8 mouse cellular contexts compared by ENCODE assay signal in the genomic region with DNA sequence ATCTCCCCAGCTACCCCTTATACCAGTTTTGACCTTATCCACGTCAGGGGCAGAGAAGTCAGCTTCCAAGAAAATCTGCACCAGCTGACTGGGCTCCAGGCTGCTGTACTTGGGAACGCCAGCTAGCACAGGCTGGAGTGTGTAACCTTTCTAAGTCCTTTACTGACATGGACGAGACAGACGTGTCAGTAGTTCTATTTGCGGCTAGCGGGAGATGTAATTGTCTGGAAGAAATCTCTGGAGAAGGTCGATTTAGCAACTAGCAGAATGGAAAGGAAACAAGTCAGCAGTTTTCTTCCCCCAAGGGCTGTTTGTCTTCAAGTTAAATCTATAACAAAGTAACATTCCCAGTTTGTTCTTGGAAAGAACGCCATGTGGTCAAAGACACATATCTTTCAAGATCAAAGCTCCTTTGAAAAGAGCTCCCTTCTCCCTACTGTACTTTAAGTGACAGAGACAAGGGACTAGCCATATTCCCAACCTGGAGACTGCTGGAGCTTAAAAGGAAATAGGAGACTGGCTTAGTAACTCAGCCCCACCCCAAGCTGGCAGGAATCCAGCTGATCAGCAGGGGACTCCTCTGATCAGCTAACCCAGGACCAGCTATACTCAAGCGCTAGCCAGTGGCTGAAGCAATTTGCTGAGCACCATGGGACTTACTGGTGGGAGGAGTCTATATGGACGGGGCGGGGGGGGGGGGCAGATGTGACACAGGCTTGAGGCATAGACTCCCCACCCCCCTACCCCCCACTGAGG. TPM values are rescaled to one million over a fixed set of nuclear protein-coding genes. Genes with fewer than 3 reads are reported as not detected.
DNase-seq lines count a peak whose midpoint lies in the region; ATAC-seq and TF ChIP-seq lines count a peak whose summit lies in the region.

No protein-coding gene starts in this region.

- H3K9ac ChIP-seq in lung, embryonic 14.5 days: no peak overlapping the region
- H3K9ac ChIP-seq in hindbrain, embryonic 15.5 days: no peak overlapping the region

- no peaks in the 10 kb centered on the region for H3K27me3 ChIP-seq in lung, embryonic 14.5 days (ENCODE audit: insufficient read depth, low read length)
- no peaks in the 10 kb centered on the region for H3K27me3 ChIP-seq in hindbrain, embryonic 15.5 days

- no peak for TF ChIP-seq POLR2A in embryonic fibroblast, embryonic 13.5 days (IDR thresholded peaks at IDR 0.05; ENCODE audit: low read depth, low read length)

- H3K36me3 ChIP-seq in lung, embryonic 14.5 days (ENCODE audit: insufficient read depth): no peaks in the 10 kb centered on the region
- H3K36me3 ChIP-seq in hindbrain, embryonic 15.5 days: no peaks in the 10 kb centered on the region

- 0 out of 2 replicates have a peak overlapping the region, but pooled peaks have one; percentile 7 for H3K4me2 ChIP-seq in lung, embryonic 14.5 days
- H3K4me2 ChIP-seq in hindbrain, embryonic 15.5 days: no peak overlapping the region

- H3K4me1 ChIP-seq in lung, embryonic 14.5 days (ENCODE audit: insufficient read depth): peaks cover 16% of the 10 kb centered on the region
- peaks cover 13% of the 10 kb centered on the region; the same call in 1 of the 2 replicates for H3K4me1 ChIP-seq in embryonic fibroblast, embryonic 13.5 days (ENCODE audit: control insufficient read depth, insufficient read depth, low read length)
- H3K4me1 ChIP-seq in hindbrain, embryonic 15.5 days (replicated peaks): peaks cover 19% of the 10 kb centered on the region

- H3K27ac ChIP-seq in lung, embryonic 14.5 days (ENCODE audit: low read depth): peak overlapping the region; percentile 14; the same call in 1 of the 2 replicates
- H3K27ac ChIP-seq in embryonic fibroblast, embryonic 13.5 days (ENCODE audit: insufficient read depth, low read length): peak overlapping the region; percentile 23; the same call in 1 of the 2 replicates
- H3K27ac ChIP-seq in hindbrain, embryonic 15.5 days (replicated peaks): peak overlapping the region; percentile 18; the same call in 1 of the 2 replicates

- WGBS in lung, embryonic 14.5 days: 19% methylated on average over 11 of the region's 11 CpGs
- WGBS in hindbrain, embryonic 15.5 days: 15% methylated on average over 10 of the region's 11 CpGs

- H3K4me3 ChIP-seq in lung, embryonic 14.5 days (ENCODE audit: low read depth, low read length): no peak overlapping the region
- H3K4me3 ChIP-seq in embryonic fibroblast, embryonic 13.5 days (ENCODE audit: insufficient read depth, low read length): no peak overlapping the region
- no peak overlapping the region for H3K4me3 ChIP-seq in hindbrain, embryonic 15.5 days

- DNase-seq in lung, embryonic 14.5 days: peak; percentile 86
- no peak for DNase-seq in lung, postnatal 25 days (ENCODE audit: low spot score)
- DNase-seq in lung, postnatal 14 days: peak; percentile 46
- no peak for DNase-seq in layer of hippocampus, postnatal 25 days (ENCODE audit: extremely low spot score in 1 of 2, low spot score in 1 of 2)
- DNase-seq in frontal cortex, postnatal 36 days (ENCODE audit: low spot score in 2 of 2): no peak
- no peak for DNase-seq in natural killer cell, adult 2 months (ENCODE audit: low spot score in 2 of 2)

- ATAC-seq in lung, embryonic 14.5 days (ENCODE audit: insufficient read depth): peak; percentile 39; the same call in 1 of the 2 replicates
- no peak for ATAC-seq in hindbrain, embryonic 15.5 days (ENCODE audit: low FRiP score, low read depth)

- no peak for TF ChIP-seq CTCF in lung, embryonic 14.5 days (IDR thresholded peaks at IDR 0.05; ENCODE audit: low read depth)
- no peak for TF ChIP-seq CTCF in embryonic fibroblast, embryonic 13.5 days (IDR thresholded peaks at IDR 0.05; ENCODE audit: borderline replicate concordance, insufficient read depth, low read length)

- no peaks in the 10 kb centered on the region for H3K9me3 ChIP-seq in lung, embryonic 14.5 days (ENCODE audit: low read depth, low read length)
- no peaks in the 10 kb centered on the region for H3K9me3 ChIP-seq in hindbrain, embryonic 15.5 days

RNA-seq across cellular contexts. Expression of gene Fhdc1, which starts 44.8 kb away (rescaled TPM):
- 15.6 and 16.6 TPM in 2 replicates for polyA plus RNA-seq in lung, embryonic 14.5 days (2014; fragmentation: Nextera tagmentation; extraction: Ambion mirVana)
- polyA plus RNA-seq in embryonic fibroblast, embryonic 13.5 days (2011; ENCODE audit: insufficient read length, low read depth, missing spikeins): 9.7 and 13.2 TPM in 2 replicates
- polyA plus RNA-seq in hindbrain, embryonic 15.5 days (2015; fragmentation: Nextera tagmentation; extraction: Ambion mirVana): 5.4 and 7.1 TPM in 2 replicates
- 1 to 10 TPM; 2.0 to 2.9 TPM for total RNA-seq in layer of hippocampus, postnatal 25 days (2021)

Comparison
In these comparisons a context has a peak if more than half of its experiments do, and no peak if none do; other contexts are left out.
1. DNase-seq: peak in lung, embryonic 14.5 days (single experiment) and lung, postnatal 14 days (single experiment); none in lung, postnatal 25 days (single experiment), layer of hippocampus, postnatal 25 days (0 of 2), frontal cortex, postnatal 36 days (0 of 2) and natural killer cell, adult 2 months (0 of 2).
2. Peak in every context shown above with its lines, with median percentiles within 50 percentile points of each other: H3K27ac ChIP-seq.